Mouse (Mus musculus): ENCODE measurements around the gene Tarbp2. TPM values are rescaled to one million over a fixed set of nuclear protein-coding genes. Genes with fewer than 3 reads are reported as not detected.

Tarbp2 gene
- polyA plus RNA-seq, 1 experiment from 2014 or later = 78.3 TPM

DNA sequence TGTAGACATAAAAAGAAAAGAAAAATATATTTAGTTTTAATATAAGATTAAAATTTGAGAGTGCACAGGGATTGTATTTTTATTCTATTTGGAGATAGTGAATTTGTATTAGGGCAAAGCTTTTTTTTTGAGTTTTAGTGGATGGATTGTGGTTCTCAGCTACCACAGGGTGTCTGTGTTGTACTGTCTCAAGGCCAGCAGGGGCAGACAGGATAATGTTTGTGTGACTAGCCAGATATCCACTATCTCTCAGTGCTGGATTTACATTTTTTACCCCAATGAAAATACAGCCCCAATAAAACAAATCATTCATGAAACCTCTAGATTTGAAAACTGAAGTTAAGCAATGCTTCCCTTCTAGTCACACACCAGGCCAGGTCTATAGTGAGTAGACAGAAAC, 39.6 kb downstream of the Tarbp2 start:
- Histone ChIP-seq H3K36me3 (peaks cover 46% of the 10 kb centered on the region), H3K9me3 (replicated peaks) (no peaks in the 10 kb centered on the region), H3K4me2 (no peak overlapping the region), H3K27ac (no peak overlapping the region), H3K4me3 (no peak overlapping the region), H3K4me1 (replicated peaks) (0 out of 2 replicates have a peak, but pooled peaks cover 2% of the 10 kb centered on the region), H3K9ac (no peak overlapping the region), H3K27me3 (no peaks in the 10 kb centered on the region)
- ATAC-seq (replicated peaks; ENCODE audit: insufficient number of reproducible peaks, insufficient read depth, low FRiP score, low read depth) = no peak

GRCm38 (mm10) chr15:102562491-102562890, 44.5 kb downstream of the Tarbp2 start:
- Histone ChIP-seq H3K9me3 (replicated peaks) (no peaks in the 10 kb centered on the region), H3K27me3 (no peaks in the 10 kb centered on the region), H3K27ac (no peak overlapping the region), H3K36me3 (peaks cover 11% of the 10 kb centered on the region; the same call in 1 of the 2 replicates), H3K4me3 (no peak overlapping the region), H3K4me2 (no peak overlapping the region), H3K4me1 (replicated peaks) (0 out of 2 replicates have a peak, but pooled peaks cover 3% of the 10 kb centered on the region), H3K9ac (no peak overlapping the region)
- 80% methylated on average over 1 of the region's 1 CpGs for WGBS
- no peak for ATAC-seq (replicated peaks; ENCODE audit: insufficient number of reproducible peaks, insufficient read depth, low FRiP score, low read depth)

- Histone ChIP-seq H3K9ac (no peak overlapping the region), H3K36me3 (peaks cover 11% of the 10 kb centered on the region; the same call in 1 of the 2 replicates), H3K4me2 (no peak overlapping the region), H3K9me3 (replicated peaks) (no peaks in the 10 kb centered on the region), H3K27me3 (no peaks in the 10 kb centered on the region), H3K4me3 (no peak overlapping the region), H3K27ac (no peak overlapping the region), H3K4me1 (replicated peaks) (0 out of 2 replicates have a peak, but pooled peaks cover 3% of the 10 kb centered on the region)
- ATAC-seq (replicated peaks; ENCODE audit: insufficient number of reproducible peaks, insufficient read depth, low FRiP score, low read depth) = no peak
- 86% methylated on average over 3 of the region's 3 CpGs for WGBS
Observed at GRCm38 (mm10) chr15:102563061-102563460, 45.1 kb downstream of the Tarbp2 start.

DNA sequence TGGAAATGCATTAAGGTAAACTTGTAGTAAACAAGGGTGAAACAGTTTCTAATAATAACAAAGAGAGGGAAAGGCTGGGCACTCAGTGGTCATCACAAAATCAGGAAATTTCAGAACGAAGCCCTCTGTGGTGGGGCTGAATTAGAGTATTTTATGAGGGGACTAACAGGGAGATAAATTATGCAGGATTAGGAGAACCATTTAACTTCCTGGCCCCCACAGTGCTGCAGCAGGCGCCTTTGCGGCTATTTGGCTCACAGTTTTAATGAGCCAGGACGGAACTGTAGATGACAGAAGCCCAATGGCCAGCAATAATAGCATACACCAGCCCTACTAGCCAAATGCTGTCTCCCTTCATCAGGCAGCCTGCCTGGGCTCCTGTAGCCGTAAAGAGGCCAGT, 45.7 kb downstream of the Tarbp2 start:
- 92% methylated on average over 5 of the region's 5 CpGs for WGBS
- no peak overlapping the region for H3K4me2 ChIP-seq
- peaks cover 11% of the 10 kb centered on the region; the same call in 1 of the 2 replicates for H3K36me3 ChIP-seq
- 0 out of 2 replicates have a peak, but pooled peaks cover 3% of the 10 kb centered on the region for H3K4me1 ChIP-seq (replicated peaks)
- H3K9ac ChIP-seq = no peak overlapping the region
- no peaks in the 10 kb centered on the region for H3K9me3 ChIP-seq (replicated peaks)
- no peak overlapping the region for H3K27ac ChIP-seq
- no peaks in the 10 kb centered on the region for H3K27me3 ChIP-seq
- no peak overlapping the region for H3K4me3 ChIP-seq
- no peak for ATAC-seq (replicated peaks; ENCODE audit: insufficient number of reproducible peaks, insufficient read depth, low FRiP score, low read depth)

DNA sequence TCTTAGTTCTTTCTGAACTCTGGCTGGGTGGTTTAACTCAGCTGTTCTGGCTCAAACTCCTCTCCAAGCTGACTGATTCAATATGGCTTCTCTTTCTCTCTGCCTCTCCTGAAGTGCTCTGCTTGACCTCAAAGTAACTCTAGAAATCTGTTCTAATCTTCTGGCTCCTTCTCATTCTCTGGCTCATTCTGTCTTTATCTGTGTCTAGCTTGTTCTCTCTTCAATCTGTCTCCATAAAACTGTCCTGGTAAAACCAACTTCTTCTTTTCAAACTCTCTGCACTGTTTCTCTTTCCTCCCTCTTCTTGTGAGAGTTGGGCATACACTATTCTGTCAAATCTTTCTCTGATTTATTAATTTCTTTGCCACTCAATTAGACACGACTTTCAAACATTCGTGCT, 49.9 kb downstream of the Tarbp2 start:
- Histone ChIP-seq H3K4me2 (no peak overlapping the region), H3K27me3 (no peaks in the 10 kb centered on the region), H3K9me3 (replicated peaks) (no peaks in the 10 kb centered on the region), H3K4me1 (replicated peaks) (no peaks in the 10 kb centered on the region), H3K27ac (no peak overlapping the region), H3K4me3 (no peak overlapping the region), H3K9ac (no peak overlapping the region), H3K36me3 (no peaks in the 10 kb centered on the region; the same call in 1 of the 2 replicates)
- WGBS = 94% methylated on average over 2 of the region's 2 CpGs
- ATAC-seq (replicated peaks; ENCODE audit: insufficient number of reproducible peaks, insufficient read depth, low FRiP score, low read depth) = no peak

DNA sequence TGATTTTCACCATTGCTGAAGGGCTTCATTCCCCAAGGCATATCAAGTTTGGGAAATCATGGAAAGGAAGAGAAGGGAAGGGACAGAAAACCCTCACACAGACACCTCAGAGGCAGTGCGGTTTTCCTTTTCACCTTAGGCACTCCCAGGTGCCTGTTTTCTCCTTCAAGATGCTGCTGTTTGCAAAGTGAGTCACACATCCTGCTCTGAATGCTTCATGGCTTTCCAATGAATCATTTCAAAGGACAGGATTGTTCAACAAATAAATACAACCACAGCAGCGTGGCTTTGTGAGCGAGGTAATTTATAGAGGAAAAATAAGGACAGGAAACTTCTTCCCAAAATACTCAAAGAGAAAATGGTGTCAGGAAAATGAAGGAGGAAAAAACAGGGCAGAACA, 54.1 kb downstream of the Tarbp2 start:
- ATAC-seq (replicated peaks; ENCODE audit: insufficient number of reproducible peaks, insufficient read depth, low FRiP score, low read depth) = no peak
- H3K4me3 ChIP-seq = no peak overlapping the region
- H3K9ac ChIP-seq = no peak overlapping the region
- no peaks in the 10 kb centered on the region for H3K4me1 ChIP-seq (replicated peaks)
- H3K4me2 ChIP-seq = no peak overlapping the region
- H3K27me3 ChIP-seq = no peaks in the 10 kb centered on the region
- WGBS = 73% methylated on average over 3 of the region's 3 CpGs
- H3K36me3 ChIP-seq = no peaks in the 10 kb centered on the region; the same call in 1 of the 2 replicates
- no peaks in the 10 kb centered on the region for H3K9me3 ChIP-seq (replicated peaks)
- 0 out of 2 replicates have a peak overlapping the region, but pooled peaks have one; percentile 9 for H3K27ac ChIP-seq

Other genes with a start within 250 kb of the Tarbp2 start
- gene Gm9918, start 247.6 kb upstream of the Tarbp2 start, polyA plus RNA-seq (2015; fragmentation: Nextera tagmentation; extraction: Ambion mirVana) = not detected in 2 replicates
- 39.3 and 47.4 TPM in 2 replicates for gene Mfsd5, start 238.7 kb upstream of the Tarbp2 start, polyA plus RNA-seq (2015; fragmentation: Nextera tagmentation; extraction: Ambion mirVana)
- gene Espl1, start 221.9 kb upstream of the Tarbp2 start, polyA plus RNA-seq (2015; fragmentation: Nextera tagmentation; extraction: Ambion mirVana) = 14.7 and 20.0 TPM in 2 replicates
- gene Pfdn5, start 192.1 kb upstream of the Tarbp2 start, polyA plus RNA-seq (2015; fragmentation: Nextera tagmentation; extraction: Ambion mirVana) = 261 and 296 TPM in 2 replicates
- gene Myg1, start 186.5 kb upstream of the Tarbp2 start, polyA plus RNA-seq (2015; fragmentation: Nextera tagmentation; extraction: Ambion mirVana) = 47.9 and 69.2 TPM in 2 replicates
- 39.1 and 52.4 TPM in 2 replicates for gene Aaas, start 167.4 kb upstream of the Tarbp2 start, polyA plus RNA-seq (2015; fragmentation: Nextera tagmentation; extraction: Ambion mirVana)
- gene Sp7, start 151.0 kb upstream of the Tarbp2 start, polyA plus RNA-seq (2015; fragmentation: Nextera tagmentation; extraction: Ambion mirVana) = 0.15 and 0.22 TPM in 2 replicates
- 4.7 and 5.0 TPM in 2 replicates for gene Sp1, start 112.0 kb upstream of the Tarbp2 start, polyA plus RNA-seq (2015; fragmentation: Nextera tagmentation; extraction: Ambion mirVana)
- gene Amhr2, start 72.8 kb upstream of the Tarbp2 start, polyA plus RNA-seq (2015; fragmentation: Nextera tagmentation; extraction: Ambion mirVana) = 4.9 and 5.7 TPM in 2 replicates
- gene Prr13, start 59.2 kb upstream of the Tarbp2 start, polyA plus RNA-seq (2015; fragmentation: Nextera tagmentation; extraction: Ambion mirVana) = 87.9 and 91.2 TPM in 2 replicates
- gene Pcbp2, start 47.7 kb upstream of the Tarbp2 start, polyA plus RNA-seq (2015; fragmentation: Nextera tagmentation; extraction: Ambion mirVana) = 130 and 139 TPM in 2 replicates
- gene Gm10337, start 14.5 kb upstream of the Tarbp2 start, polyA plus RNA-seq (2015; fragmentation: Nextera tagmentation; extraction: Ambion mirVana) = 2.0 and 2.6 TPM in 2 replicates
- gene Map3k12, start 1.1 kb upstream of the Tarbp2 start, polyA plus RNA-seq (2015; fragmentation: Nextera tagmentation; extraction: Ambion mirVana) = 9.8 and 13.1 TPM in 2 replicates
- gene Npff, start 6.8 kb downstream of the Tarbp2 start, polyA plus RNA-seq (2015; fragmentation: Nextera tagmentation; extraction: Ambion mirVana) = 2.3 and 2.4 TPM in 2 replicates
- gene Gm28047, start 106.9 kb downstream of the Tarbp2 start, polyA plus RNA-seq (2015; fragmentation: Nextera tagmentation; extraction: Ambion mirVana) = 0.24 TPM in 1 of 2 replicates, not detected in the other
- 26.7 and 32.7 TPM in 2 replicates for gene Atf7, start 107.3 kb downstream of the Tarbp2 start, polyA plus RNA-seq (2015; fragmentation: Nextera tagmentation; extraction: Ambion mirVana)
- gene Atp5g2, start 154.2 kb downstream of the Tarbp2 start, polyA plus RNA-seq (2015; fragmentation: Nextera tagmentation; extraction: Ambion mirVana) = 58.1 and 78.1 TPM in 2 replicates
- gene Calcoco1, start 204.0 kb downstream of the Tarbp2 start, polyA plus RNA-seq (2015; fragmentation: Nextera tagmentation; extraction: Ambion mirVana) = 62.8 and 79.1 TPM in 2 replicates

Measured in heart, embryonic 15.5 days (tissue).